Mouse (Mus musculus): Measurements from ENCODE around the gene Stum.

Stum gene

DNA sequence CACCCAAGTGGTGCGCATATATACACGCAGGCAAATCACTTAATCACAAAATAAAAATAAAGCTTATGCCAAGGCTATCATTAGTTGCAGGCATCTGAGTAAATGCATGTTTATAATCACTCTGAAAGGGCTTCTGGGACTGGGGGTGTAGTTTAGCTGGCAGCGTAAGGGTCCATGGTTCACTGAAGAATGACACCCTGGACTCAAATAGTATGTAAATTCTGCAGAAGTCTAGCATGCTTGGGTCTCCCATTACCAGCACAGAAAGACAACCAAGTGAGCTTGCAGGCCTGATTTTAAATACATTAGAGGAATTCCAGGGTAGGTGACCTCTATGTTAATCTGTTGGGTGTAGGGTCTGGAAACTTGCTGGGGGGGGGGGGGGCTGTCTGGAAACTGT, 16.5 kb upstream of the Stum start:
- DNase-seq (ENCODE audit: low read depth, low spot score) = no peak

DNA sequence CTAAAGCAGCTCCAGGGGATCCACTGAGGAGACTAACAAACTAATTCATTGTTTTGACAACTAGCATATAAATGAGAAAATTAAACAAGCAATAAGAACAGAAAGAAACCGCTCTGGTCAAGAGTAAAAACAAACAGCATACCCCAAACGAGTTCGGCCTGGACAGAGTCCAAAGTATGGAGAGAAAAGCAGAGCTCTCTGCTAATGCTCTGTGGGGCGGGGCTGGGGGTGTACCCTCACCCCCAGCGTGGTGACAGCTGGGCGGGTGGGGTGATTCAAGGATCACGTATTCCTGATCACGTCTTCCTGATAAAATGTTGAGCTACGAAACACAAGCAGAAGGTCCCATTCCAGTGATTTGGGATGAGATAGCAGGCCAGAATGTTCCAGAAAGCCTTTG, 9.5 kb upstream of the Stum start:
- DNase-seq (ENCODE audit: low read depth, low spot score) = no peak

DNA sequence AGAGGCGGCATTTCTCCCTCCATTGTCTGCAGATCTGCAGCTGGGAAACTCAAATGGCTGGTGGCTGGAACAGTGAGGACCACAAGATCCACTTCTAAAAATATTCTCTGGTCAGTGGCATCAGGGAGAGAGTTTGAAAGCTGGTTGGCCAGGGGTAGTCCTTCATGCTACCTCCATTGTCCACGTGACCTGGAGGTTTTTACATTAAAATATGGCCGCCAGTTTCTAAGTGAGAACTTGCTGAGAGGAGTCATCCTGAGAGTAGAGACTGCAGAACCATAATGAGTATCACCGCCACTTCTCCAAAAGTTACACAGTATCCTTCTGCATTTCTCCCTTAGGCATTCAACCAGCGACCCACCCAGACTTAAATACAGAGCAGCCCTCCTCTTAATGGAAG, 2.0 kb upstream of the Stum start:
- no peak for DNase-seq (ENCODE audit: low read depth, low spot score)

DNA sequence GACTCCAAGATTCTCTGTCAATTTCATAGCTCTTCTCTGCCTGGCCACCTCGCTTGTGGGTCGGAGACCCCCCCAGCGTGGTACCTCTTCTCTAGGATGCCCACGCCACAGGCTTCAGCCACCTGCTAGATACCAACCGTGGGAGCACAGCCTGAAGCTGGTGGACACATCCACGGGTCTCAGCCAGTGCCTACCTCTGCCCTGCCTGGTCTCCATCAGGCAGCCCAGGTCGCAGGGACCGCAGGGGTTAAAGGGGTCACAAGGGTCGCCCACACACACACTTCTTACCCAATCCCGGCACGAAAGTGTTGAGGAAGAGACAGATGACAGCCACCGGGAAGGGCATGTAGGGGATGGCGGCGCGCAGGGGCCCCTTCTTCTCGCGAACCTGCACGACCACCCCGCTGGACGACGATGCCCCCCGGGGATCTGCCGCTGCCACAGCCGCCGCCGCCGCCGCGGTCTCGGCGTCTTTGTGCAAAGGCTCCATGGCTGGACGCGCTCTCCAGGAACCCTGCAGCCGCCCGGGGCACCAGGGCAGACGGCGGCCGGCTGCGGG, 385 bp downstream of the Stum start:
- DNase-seq (ENCODE audit: low read depth, low spot score) = no peak

DNA sequence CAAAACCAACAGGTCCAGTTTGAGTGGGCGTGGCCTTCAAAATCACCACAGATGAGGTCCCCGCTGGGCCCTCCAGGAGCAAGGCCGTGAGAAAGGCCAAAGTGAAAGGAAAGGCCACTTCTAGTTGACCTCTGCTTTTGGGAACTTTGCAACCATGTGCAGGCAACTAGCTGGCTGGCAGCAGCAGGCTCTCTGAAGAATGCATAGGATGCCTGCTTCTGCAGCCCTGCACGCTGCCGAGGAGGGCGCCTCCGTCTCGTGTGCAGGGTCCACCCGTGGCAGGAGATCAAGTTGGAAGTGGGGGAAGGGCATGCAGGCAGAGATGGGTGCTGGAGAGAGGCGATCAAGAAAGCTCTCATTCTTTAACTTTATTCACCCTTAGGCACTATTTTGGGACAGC, 1.3 kb downstream of the Stum start:
- DNase-seq (ENCODE audit: low read depth, low spot score) = no peak

DNA sequence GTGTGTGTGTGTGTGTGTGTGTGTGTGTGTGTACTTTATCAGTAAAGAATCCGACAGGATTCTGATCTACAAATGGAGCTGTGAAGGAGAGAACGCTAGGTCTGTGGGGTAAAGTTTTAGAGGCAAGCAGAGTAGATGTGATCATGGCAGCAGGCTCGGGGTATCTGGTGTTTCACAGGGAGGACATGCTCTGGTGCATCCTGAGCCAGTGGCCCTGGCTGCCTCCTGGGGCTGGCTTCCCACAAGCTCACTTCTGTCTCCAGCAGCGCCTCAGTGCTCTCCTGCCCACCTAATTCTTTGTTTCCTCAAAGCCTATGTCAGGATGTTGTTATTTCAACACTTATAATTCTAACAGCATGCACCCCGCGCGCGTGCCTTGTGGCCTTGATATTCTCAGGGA, 2.0 kb downstream of the Stum start:
- DNase-seq (ENCODE audit: low read depth, low spot score) = no peak

DNA sequence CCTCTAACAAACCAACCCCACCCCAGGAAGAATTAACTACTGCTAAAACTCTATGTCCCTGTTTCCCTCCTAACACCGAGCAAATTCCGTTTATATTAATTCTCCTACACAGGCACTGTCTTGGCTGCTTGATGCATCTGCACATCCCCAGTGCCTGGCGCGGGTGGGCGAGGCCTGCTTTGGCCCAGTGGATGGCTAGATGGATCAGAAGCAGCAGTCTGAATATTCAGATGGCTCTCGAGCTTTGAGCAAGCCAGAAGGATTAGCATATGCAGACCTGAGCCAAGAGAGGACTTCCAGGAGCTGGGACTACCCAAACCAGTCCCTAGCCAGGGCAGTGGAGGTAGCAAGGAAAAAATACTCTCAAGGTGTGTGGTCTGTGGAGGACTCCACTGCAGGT, 3.0 kb downstream of the Stum start:
- DNase-seq (ENCODE audit: low read depth, low spot score) = no peak

DNA sequence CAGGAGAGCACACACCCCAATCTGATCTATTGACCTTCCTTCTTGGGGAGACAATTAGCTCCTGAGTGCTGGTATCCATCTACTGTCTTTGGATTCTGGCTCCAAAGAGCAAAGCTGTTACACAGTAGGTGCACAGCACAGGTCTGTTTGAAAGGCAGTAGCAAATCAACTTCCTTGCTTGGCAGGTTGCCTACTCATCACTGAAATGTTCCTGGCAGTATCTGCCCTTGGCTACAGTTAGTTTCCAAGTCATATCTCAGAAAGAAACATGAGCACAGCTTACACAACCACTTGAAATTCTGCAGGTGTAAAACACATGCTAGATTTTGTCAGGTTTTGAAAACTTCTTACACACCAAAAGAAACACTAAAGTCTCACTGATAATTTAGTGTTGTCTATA, 9.7 kb downstream of the Stum start:
- DNase-seq (ENCODE audit: low read depth, low spot score) = no peak

DNA sequence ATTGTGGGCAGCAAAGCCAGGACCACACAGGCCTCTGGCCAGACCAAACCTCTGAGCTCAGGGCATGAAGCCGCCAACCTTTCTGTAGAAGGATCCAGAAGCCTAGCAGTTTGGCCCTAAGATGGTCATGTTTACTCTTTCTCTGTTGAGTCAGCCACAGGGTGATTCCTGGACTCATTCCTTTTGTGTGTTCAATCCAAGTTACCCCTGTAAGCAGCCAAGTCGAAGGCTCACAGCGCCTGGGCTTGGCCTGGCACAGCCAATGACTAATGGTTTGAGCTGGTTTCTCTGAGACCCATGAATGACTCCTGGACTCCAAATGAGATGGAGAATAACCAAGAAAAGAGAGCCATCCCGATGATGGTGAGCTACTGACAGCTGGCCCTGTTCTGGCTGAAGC, 15.3 kb downstream of the Stum start:
- no peak for DNase-seq (ENCODE audit: low read depth, low spot score)

DNA sequence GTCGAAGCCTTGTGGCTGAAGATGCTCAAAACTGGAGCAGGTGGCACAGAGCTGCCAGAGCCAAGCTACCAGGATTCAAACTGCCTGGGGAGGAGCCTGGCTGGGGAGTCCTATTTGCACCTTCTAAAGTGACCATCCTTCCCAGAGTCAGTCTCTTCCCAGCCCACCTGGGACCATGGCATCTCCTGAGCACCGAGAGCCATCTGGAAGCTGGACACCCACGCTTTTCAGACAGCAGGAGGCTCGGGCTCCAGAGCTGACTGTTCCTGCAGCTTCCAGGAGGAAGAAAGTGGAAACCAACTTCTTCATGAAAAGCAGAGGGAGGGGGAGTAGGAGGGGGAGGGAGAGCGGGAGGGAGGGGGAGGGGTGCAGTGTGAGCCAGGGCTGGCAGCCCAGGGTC, 17.7 kb downstream of the Stum start:
- no peak for DNase-seq (ENCODE audit: low read depth, low spot score)

DNA sequence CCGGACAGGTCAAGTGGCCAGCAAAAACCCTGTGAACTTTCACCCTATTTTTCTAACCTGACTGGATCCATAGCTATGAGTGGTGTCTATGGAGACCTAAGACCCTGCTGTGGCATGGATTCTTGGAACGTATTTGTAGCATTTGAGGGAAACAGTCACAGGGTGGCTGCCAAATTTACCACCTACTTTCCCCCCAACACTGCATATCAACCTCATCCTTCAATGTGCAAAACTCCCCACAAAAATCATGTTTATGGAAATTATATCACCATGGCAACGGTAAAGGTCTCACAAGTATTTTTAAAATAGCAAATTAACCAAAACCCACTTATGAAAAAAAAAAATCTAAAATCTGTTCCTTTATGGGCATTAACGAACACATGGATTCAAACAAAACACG, 18.9 kb downstream of the Stum start:
- no peak for DNase-seq (ENCODE audit: low read depth, low spot score)

DNA sequence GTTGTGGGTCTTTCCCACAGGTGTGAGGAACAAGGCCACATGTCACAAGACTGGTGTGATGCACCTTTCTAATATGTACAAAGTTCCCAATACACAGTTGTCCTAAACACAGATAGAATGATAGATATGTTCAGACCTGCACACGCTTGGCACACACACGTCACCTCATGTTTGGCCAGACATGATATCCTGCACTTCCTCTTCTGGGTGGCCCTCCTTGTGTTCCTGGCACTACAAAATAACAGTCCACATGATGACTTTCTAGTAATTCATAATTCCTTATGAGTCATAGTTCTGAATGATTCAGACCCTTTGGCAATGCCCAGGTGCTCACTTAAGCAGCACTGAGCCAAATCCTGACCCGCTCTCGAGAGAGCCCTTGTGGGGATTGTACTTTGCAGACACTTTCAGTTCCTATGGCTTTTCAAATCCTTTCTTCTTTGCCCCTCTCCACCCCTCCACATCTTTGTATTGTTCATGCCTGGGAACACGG, 20.3 kb downstream of the Stum start:
- no peak for DNase-seq (ENCODE audit: low read depth, low spot score)

DNA sequence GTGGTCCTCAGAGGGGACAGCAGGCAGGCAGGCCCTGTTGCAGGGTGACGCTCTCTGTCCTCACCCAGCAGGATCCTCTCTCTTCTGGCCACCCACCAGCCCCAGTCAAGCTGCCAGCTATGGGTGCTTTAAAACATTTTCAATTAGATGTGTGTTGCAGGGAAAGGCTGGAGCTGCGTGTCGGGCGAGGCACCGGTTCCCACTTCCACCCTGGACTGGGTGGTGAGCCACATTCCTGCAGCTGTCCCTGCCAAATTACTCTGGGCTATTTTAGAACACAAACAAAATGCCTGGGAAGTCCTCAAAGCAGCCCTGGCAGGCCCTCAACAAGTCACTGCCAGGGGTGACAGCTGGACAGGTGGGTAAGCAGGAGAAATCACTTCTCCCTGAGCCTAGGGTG, 20.9 kb downstream of the Stum start:
- no peak for DNase-seq (ENCODE audit: low read depth, low spot score)

DNA sequence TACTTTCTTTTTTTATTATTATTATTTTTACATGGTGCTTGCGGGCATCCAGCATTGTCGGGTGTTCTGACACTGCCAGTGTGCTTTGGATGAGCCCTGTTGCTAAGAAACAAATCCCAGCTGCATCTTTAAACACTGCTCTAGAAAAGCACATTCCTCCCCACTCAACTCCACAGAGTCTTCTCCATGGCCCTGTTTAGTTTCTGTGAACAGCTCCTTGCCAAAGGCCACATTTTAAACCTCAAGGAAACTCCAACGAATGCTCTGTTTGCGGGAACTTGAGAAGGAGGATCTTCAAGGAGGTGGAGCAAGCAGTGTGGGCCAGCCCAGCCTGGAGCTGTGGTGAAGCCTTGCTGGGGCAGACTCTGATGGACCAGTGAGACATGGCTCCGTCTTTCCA, 22.6 kb downstream of the Stum start:
- no peak for DNase-seq (ENCODE audit: low read depth, low spot score)

DNA sequence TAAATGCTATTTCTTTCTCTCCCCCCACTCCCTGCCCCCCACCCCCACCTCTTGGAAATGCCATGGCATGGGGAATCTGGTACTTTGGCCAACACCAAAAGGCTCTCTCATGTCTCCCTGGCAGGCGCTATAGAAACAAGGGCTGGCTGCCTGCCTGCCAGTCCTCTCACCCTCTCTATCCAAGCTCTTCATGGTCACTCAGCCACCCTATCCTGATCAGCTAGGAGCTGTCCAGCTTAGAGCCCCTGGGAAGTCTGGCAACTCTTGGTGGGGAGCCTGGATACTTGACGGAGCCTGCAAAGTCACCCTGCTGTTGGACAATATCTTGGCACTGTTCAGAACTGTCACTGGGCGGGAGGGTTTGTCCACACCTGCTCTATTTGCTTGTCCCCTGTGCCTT, 24.6 kb downstream of the Stum start:
- DNase-seq (ENCODE audit: low read depth, low spot score) = no peak

DNA sequence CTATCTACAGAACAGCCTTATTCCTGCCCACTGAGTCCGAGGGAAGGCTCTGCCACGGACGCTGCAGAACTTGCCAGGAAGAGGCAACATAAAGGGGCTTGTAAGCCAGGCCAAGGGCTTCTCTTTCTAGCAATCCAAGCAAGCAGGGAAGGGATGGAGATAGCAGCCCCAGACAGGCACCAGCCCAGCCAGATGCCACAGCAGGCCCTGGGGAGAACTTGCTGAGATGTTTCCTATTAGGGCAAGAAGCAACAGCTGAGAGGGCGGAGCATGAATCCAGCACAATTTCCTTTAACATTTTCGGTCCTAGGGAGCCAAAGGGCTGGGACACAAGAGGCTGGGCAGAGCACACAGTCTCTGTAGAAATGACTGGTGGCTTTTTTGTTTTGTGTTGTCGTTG, 25.0 kb downstream of the Stum start:
- DNase-seq (ENCODE audit: low read depth, low spot score) = no peak

DNA sequence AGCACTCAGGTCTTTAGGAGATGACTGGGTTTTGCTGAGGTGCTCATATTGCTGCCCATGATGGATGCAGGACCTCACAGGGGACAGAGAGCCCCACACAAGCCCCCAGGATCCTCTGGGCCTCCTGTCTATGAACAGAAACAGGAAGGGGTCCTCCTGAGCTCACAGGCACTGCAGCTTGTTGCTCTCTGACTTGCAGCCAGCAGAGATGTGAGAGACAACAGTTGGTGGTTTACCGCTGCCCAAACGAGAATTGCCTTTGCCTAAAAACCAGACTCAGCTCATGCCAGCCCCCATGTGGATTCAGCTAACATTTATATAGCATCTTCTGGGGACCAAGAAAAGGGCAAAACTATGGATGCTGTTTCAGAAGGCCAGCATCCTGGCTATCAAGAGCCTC, 33.7 kb downstream of the Stum start:
- no peak for DNase-seq (ENCODE audit: low read depth, low spot score)

DNA sequence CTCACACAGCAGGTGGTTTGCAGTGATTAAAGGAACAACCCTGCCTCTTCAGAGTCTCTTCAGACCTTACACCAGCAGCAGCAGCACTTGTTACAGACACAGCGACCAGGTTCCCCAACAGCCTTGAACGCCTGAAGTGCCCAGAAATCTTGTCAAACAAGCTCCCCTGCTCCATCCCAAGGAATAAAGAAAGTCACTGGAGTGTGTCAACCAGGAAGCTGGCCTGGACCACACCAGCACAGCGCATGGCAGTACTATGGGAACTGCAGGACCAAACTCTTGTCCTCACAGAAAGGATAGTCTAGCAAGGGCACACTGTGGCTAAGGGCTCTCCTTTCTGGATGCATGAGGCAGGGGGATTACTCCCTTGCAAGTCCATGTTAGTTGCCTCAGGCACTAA, 38.9 kb downstream of the Stum start:
- DNase-seq (ENCODE audit: low read depth, low spot score) = no peak

DNA sequence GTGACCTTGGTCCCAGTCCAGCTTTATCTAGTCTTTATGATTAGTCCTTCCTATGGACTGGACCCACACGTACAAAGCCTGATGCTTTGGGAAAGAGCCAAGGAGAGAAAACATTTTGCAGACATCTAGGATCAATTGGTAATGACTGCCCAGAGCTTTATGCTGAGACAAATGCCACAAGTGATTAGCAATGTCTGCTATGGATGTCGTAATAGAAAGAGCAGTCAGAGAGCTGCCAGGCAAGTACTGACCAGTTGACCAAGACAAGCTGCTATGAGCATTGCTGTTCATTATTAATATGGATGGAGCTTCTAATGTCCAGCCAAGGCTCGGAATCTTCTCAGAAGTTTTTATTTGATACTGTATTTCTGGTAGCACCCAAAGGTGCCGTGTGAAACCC, 43.8 kb downstream of the Stum start:
- DNase-seq (ENCODE audit: low read depth, low spot score) = no peak

DNA sequence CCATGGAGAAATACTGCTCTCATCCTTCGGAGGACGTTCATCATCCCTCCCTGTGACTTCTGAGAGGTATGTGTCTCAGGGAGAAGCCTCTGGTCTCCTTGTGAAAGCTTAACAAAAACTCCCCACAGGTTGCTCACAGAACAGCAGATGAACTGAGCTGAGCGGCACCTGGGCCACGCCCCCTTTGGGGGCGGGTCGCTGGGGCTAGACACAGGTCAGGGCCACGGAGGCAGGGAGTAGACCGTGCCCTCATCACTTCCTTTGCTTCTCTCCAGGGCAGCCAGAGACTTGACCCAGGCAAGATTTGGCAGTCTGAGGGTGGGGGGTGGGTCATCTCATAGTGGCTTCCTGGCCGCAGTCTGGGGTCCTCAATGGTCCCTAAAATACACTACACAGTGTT, 48.4 kb downstream of the Stum start:
- peak; percentile 69 for DNase-seq (ENCODE audit: low read depth, low spot score)

DNA sequence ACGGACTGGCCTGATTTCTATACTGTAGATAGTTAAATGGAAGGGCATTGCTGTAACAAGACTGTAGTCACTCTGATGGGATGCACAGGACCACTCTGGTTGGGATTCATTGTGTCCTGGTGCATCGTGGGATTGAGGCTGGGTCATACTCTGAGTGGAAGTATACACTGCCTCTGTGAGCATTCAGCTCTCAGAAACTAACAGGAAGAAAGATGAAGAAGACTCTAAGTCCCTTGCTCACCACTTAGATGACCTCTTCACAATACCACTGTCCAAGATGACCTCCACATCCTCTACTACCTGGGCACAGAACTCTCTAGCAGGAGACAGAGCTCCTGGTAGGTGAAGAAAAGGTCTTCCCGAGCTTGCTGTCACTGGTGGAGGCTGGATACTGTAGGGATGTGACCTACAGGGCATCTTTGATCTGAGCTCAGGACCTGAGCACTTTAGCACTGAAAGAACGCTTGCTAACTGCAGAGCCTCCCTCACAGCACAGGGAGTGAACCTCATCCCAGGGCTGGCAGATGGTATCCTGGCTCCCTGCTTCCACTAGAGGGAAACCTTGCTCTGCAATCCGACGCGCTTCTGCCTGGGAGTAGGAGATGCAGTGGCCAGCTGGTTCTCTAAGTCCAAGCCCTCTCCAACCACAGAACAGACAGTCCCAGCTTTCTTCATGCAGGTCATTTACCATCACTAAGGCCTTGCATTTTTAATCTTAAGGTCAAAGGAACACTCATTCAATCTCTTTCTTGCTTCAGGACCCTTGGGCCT, 49.3 kb downstream of the Stum start:
- no peak for DNase-seq (ENCODE audit: low read depth, low spot score)

DNA sequence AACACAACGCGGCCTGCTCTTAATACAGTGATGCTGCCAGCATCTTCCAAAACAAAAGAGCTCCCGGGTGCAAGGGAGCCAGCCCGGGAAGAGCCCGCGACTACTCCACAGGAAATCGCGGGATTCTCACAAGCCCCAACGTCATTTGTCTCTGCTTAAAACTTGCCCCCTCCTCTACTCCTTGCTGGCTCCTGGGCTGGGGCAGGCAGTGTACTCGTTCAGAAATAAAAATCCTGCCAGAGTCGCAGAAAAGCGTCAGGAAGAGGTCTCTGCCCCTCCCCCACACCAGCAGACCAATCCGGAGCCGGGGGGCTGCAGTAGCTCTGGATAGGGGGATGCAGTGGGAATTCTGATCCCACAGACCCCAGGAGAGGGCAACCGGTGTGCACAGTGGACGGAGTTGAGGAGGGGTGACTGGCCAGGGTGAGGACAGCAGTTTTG, 50.2 kb downstream of the Stum start:
- no peak for DNase-seq (ENCODE audit: low read depth, low spot score)

DNA sequence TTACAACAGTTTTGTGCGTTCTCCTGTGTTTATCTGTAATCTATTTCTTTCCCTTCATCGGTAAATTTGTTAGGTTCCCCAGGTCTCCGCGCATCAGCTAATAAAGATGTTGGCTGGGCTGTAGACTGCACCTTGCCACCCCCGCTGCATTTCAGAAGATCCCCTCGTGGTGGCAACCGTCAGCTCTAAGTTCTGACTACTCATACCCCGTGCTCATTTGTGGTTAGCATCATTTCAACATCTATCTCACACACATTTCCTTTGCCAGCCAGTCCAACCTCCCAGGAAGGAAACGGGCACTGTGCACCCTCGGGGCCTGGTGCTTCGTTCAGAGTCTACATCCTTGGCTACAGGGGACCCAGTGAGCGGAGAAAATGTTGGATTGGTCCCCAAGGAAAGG, 51.5 kb downstream of the Stum start:
- no peak for DNase-seq (ENCODE audit: low read depth, low spot score)

DNA sequence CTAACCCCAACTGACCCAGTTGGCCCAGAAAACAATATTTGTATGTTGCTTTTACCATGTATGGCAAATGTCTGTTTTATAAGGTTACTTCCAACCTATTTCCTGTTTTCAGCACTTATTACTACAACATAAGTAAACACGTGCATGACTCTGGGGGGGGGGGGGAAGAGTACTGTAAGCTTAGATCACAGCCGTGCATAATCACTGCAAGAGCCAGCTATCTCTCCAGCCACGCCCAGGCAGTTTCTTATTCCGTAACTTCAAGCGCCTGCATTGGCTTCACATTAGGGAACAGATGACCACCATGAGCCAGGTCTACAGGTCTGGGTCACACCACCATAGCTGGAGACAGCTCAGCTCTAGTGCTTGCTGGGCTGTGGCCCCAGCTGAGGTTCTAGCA, 53.5 kb downstream of the Stum start:
- DNase-seq (ENCODE audit: low read depth, low spot score) = no peak

All from WW6 (cell line).